Mouse (Mus musculus) heart, embryonic 15.5 days (tissue): ENCODE data around the gene Olfr1281. TPM values are rescaled to one million over a fixed set of nuclear protein-coding genes. Genes with fewer than 3 reads are reported as not detected.
"Not testable (repeated sequence)": the region's sequence is repeated elsewhere in the genome, so short reads cannot be mapped to it uniquely, and the experiment has no call there.

Source experiments
- ATAC-seq: fragments of 200-750 bp; cut with Nextera tagmentation; replicated peaks from 2 replicates; pipeline ENCODE4 v1.8.0; 2017; ENCODE audit warnings: low read depth, moderate TSS enrichment; ENCODE audit not compliant: insufficient number of reproducible peaks, insufficient read depth, low FRiP score
- H3K27ac ChIP-seq: fragments of 300-500 bp; sonication (generic); 2 replicates; pipeline ENCODE4 v1.5.1; 2015; ENCODE audit warnings: mild to moderate bottlenecking, inconsistent platforms
- H3K27me3 ChIP-seq: fragments of 300-500 bp; sonication (generic); 2 replicates; pipeline ENCODE4 v1.6.1; 2015; ENCODE audit warnings: inconsistent platforms
- H3K36me3 ChIP-seq: fragments of 300-500 bp; sonication (generic); 2 replicates; pipeline ENCODE4 v1.6.1; 2015; ENCODE audit warnings: mild to moderate bottlenecking, inconsistent platforms
- H3K4me1 ChIP-seq: fragments of 300-500 bp; sonication (generic); replicated peaks from 2 replicates; pipeline ENCODE4 v1.6.1; 2015; ENCODE audit warnings: inconsistent platforms
- H3K4me2 ChIP-seq: fragments of 300-500 bp; sonication (generic); 2 replicates; pipeline ENCODE4 v1.6.1; 2015; ENCODE audit warnings: inconsistent platforms, mild to moderate bottlenecking, moderate library complexity
- H3K4me3 ChIP-seq: fragments of 300-500 bp; sonication (generic); 2 replicates; pipeline ENCODE4 v1.5.1; 2015; ENCODE audit warnings: mild to moderate bottlenecking, inconsistent platforms
- H3K9ac ChIP-seq: fragments of 300-500 bp; sonication (generic); 2 replicates; pipeline ENCODE4 v1.6.1; 2015; ENCODE audit warnings: mild to moderate bottlenecking, inconsistent platforms
- H3K9me3 ChIP-seq: fragments of 300-500 bp; sonication (generic); replicated peaks from 2 replicates; pipeline ENCODE4 v1.6.1; 2016; ENCODE audit warnings: inconsistent platforms
- WGBS: fragments of 180-500 bp; shearing (Covaris S2); methylation state at CpG from one replicate; pipeline ENCODE4 v1.1.7; 2015; ENCODE audit warnings: mixed read lengths; 5-methylcytosine and 5-hydroxymethylcytosine counted together
- polyA plus RNA-seq: library from polyadenylated mRNA; unstranded; fragments of >200 nt; fragmentation: Nextera tagmentation; extraction: Ambion mirVana; gene quantifications from 2 replicates; pipeline ENCODE4 v1.2.1, GENCODE M21; 2015

Olfr1281 gene
- not detected in 2 replicates for polyA plus RNA-seq

DNA sequence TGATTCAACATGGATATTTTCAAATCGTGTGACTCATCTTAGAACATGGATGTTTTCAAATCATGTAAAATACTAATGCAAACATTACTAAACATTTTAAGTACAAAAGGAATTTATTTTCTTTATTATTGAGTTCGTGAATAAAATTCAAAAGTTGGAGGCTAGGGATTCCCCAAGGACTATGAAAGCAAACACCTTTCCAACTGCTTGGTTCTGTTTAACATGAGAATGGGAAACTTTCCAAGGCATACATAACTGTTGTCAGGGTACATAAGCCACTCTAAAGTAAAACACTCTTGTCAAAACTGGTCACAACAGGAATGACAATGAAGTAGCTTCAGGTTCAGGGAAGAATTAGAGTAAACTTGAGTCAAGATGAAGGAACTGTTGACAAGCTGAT lies at the start of gene Olfr1281:
TSS of gene Olfr1281 (plus strand) at position 301 of the 400 bp plus-strand sequence.
- no peaks in the 10 kb centered on the region for H3K9me3 ChIP-seq
- no peaks in the 10 kb centered on the region for H3K27me3 ChIP-seq
- no peaks in the 10 kb centered on the region for H3K4me1 ChIP-seq
- ATAC-seq: no peak
- H3K27ac ChIP-seq: no peak within 1 kb of the TSS
- WGBS: 60% methylated on average over 2 of the region's 2 CpGs
- no peaks in the 10 kb centered on the region for H3K36me3 ChIP-seq
- no peak within 1 kb of the TSS for H3K4me2 ChIP-seq
- H3K4me3 ChIP-seq: no peak within 1 kb of the TSS
- no peak within 1 kb of the TSS for H3K9ac ChIP-seq

DNA sequence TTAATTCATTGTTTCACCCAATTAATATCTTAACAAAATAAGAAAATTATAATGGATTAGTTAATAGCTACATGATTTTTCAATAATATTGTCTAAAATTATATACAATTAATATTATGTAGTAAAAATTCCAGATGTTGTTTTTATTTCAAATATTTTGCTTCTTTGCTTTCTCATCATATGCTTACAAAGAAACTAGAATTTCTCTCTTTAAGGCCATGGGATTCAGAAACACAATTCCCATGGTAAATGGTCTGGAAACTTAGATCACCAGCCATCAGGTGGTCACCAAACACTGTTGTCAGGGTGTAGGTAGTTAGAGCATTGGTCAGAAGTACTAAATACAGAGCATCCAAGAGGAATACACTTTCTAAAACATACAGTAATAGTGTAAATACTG lies 36.5 kb upstream of the Olfr1281 start, which contains the start of gene Olfr1278:
TSS of gene Olfr1278 (plus strand) at position 301 of the 400 bp plus-strand sequence.
- H3K27ac ChIP-seq: no peak within 1 kb of the TSS
- no peaks in the 10 kb centered on the region for H3K36me3 ChIP-seq
- H3K27me3 ChIP-seq: no peaks in the 10 kb centered on the region
- no peaks in the 10 kb centered on the region for H3K4me1 ChIP-seq
- no peak for ATAC-seq
- no peak within 1 kb of the TSS for H3K4me3 ChIP-seq
- no peaks in the 10 kb centered on the region for H3K9me3 ChIP-seq
- no peak within 1 kb of the TSS for H3K4me2 ChIP-seq
- H3K9ac ChIP-seq: no peak within 1 kb of the TSS

GRCm38 (mm10) chr2:111298541-111298940 lies 27.8 kb upstream of the Olfr1281 start:
- H3K4me1 ChIP-seq: no peaks in the 10 kb centered on the region
- H3K9ac ChIP-seq: no peak overlapping the region
- ATAC-seq: no peak
- no peak overlapping the region for H3K27ac ChIP-seq
- no peak overlapping the region for H3K4me2 ChIP-seq
- no peak overlapping the region for H3K4me3 ChIP-seq
- no peaks in the 10 kb centered on the region for H3K27me3 ChIP-seq
- H3K9me3 ChIP-seq: no peaks in the 10 kb centered on the region
- no peaks in the 10 kb centered on the region for H3K36me3 ChIP-seq

DNA sequence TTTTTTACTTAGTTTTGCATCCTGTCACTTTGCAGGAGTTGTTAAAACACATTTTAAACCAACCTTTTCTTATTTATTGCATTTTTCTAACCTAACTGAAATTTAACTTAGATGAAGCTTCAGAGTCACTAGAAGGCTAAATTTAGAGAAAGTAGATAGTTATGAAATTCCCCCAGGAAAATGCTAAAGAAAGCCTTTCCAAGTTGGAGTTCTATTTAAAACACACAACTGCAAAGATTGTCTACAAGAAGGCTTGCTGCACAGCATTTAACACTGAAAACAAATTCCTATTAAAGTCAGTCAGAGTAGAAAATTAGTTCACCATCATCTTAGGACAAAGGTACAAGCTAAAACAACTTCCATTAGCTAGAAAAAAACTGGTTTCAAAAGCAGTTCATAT lies 25.9 kb upstream of the Olfr1281 start, which contains the start of gene Olfr1279:
TSS of gene Olfr1279 (plus strand) at position 262 of the 400 bp plus-strand sequence.
- Histone ChIP-seq H3K4me1 (no peaks in the 10 kb centered on the region), H3K4me3 (no peak within 1 kb of the TSS), H3K27ac (no peak within 1 kb of the TSS), H3K27me3 (no peaks in the 10 kb centered on the region), H3K9ac (no peak within 1 kb of the TSS), H3K36me3 (no peaks in the 10 kb centered on the region), H3K4me2 (no peak within 1 kb of the TSS), H3K9me3 (no peaks in the 10 kb centered on the region)
- no peak for ATAC-seq

GRCm38 (mm10) chr2:111313717-111314116 lies 12.6 kb upstream of the Olfr1281 start, which contains the start of gene Olfr1280:
Olfr1280 (plus strand) TSS chr2:111314017.
- no peak for ATAC-seq
- Histone ChIP-seq H3K27ac (no peak within 1 kb of the TSS), H3K27me3 (no peaks in the 10 kb centered on the region), H3K4me1 (no peaks in the 10 kb centered on the region), H3K4me3 (no peak within 1 kb of the TSS), H3K36me3 (no peaks in the 10 kb centered on the region), H3K9ac (no peak within 1 kb of the TSS), H3K9me3 (no peaks in the 10 kb centered on the region), H3K4me2 (no peak within 1 kb of the TSS)

- not testable (repeated sequence) for H3K9ac ChIP-seq, ATAC-seq, H3K36me3 ChIP-seq, H3K4me1 ChIP-seq, H3K4me2 ChIP-seq, H3K9me3 ChIP-seq, H3K4me3 ChIP-seq, H3K27ac ChIP-seq, H3K27me3 ChIP-seq
- 77% methylated on average over 5 of the region's 5 CpGs for WGBS
These were observed 7.4 kb downstream of the Olfr1281 start for GRCm38 (mm10) chr2:111333721-111334120.

DNA sequence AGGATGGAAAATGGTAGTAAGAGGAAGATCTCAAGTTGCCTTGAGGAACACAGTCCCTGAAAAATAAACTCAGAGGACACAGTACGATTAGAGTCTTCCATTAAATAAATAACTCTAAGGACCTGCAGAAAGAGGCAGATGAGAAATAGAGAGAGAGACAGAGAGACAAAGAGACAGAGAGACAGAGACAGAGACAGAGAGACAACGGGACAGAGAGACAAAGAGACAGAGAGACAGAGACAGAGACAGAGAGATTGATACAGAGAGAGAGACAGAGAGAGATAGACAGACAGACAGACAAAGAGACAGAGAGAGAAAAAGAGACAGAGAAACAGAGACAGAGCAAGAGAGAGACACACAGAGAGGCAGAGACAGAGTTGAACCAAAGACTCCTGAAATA lies 9.7 kb downstream of the Olfr1281 start, which contains the start of gene Olfr1282:
TSS of gene Olfr1282 (minus strand) at position 101 of the 400 bp plus-strand sequence.
- Histone ChIP-seq H3K27me3 (no peaks in the 10 kb centered on the region), H3K36me3 (no peaks in the 10 kb centered on the region), H3K9me3 (no peaks in the 10 kb centered on the region), H3K27ac (no peak within 1 kb of the TSS), H3K9ac (no peak within 1 kb of the TSS), H3K4me2 (no peak within 1 kb of the TSS), H3K4me3 (no peak within 1 kb of the TSS), H3K4me1 (no peaks in the 10 kb centered on the region)
- WGBS: 52% methylated on average over 2 of the region's 2 CpGs
- no peak for ATAC-seq

DNA sequence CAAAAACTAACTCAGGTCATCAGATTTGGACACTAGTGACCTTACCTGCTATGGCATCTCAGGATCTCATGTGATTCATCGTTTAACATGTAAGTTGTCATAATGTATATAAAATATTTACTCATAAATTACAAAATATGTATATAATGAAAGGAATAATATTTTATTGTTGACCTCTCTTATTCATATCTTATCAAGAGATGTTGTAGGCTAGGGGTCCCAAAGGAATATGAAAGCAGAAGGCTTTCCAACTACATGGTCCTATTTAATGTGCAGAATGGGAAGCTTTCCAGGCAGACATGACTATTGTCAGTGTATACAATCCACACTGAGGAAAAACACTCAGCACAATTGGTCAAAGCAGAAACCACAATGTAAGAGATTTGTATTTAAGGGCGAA lies 40.2 kb downstream of the Olfr1281 start, which contains the start of gene Olfr1283:
TSS of gene Olfr1283 (plus strand) at position 301 of the 400 bp plus-strand sequence.
- Histone ChIP-seq H3K4me2 (no peak within 1 kb of the TSS), H3K27me3 (no peaks in the 10 kb centered on the region), H3K4me3 (no peak within 1 kb of the TSS), H3K9ac (no peak within 1 kb of the TSS), H3K9me3 (no peaks in the 10 kb centered on the region), H3K27ac (no peak within 1 kb of the TSS), H3K36me3 (no peaks in the 10 kb centered on the region), H3K4me1 (no peaks in the 10 kb centered on the region)
- 59% methylated on average over 2 of the region's 2 CpGs for WGBS
- ATAC-seq: no peak

GRCm38 (mm10) chr2:111375222-111375621 lies 48.9 kb downstream of the Olfr1281 start, which contains the start of gene Olfr1284:
Olfr1284 (plus strand) TSS chr2:111375522.
- Histone ChIP-seq H3K27me3 (no peaks in the 10 kb centered on the region), H3K4me3 (no peak within 1 kb of the TSS), H3K4me1 (no peaks in the 10 kb centered on the region), H3K4me2 (no peak within 1 kb of the TSS), H3K27ac (no peak within 1 kb of the TSS), H3K36me3 (no peaks in the 10 kb centered on the region), H3K9ac (no peak within 1 kb of the TSS), H3K9me3 (no peaks in the 10 kb centered on the region)
- no peak for ATAC-seq
- 73% methylated on average over 1 of the region's 1 CpGs for WGBS

Other genes with a start within 250 kb of the Olfr1281 start
- gene Gm13941, start 220.5 kb upstream of the Olfr1281 start, polyA plus RNA-seq: not detected in 2 replicates
- gene Gm15130, start 173.6 kb upstream of the Olfr1281 start, polyA plus RNA-seq: not detected in 2 replicates
- gene 4930430A15Rik, start 96.9 kb upstream of the Olfr1281 start, polyA plus RNA-seq: not detected in 2 replicates
- gene Olfr1275, start 91.2 kb upstream of the Olfr1281 start, polyA plus RNA-seq: not detected in 2 replicates
- not detected in 2 replicates for gene Olfr1276, start 72.0 kb upstream of the Olfr1281 start, polyA plus RNA-seq
- not detected in 2 replicates for gene Olfr1277, start 52.4 kb upstream of the Olfr1281 start, polyA plus RNA-seq
- gene Olfr1278, start 36.4 kb upstream of the Olfr1281 start, polyA plus RNA-seq: not detected in 2 replicates
- not detected in 2 replicates for gene Olfr1279, start 25.9 kb upstream of the Olfr1281 start, polyA plus RNA-seq
- gene Olfr1280, start 12.5 kb upstream of the Olfr1281 start, polyA plus RNA-seq: not detected in 2 replicates
- not detected in 2 replicates for gene Olfr1282, start 9.6 kb downstream of the Olfr1281 start, polyA plus RNA-seq
- gene Olfr1283, start 40.3 kb downstream of the Olfr1281 start, polyA plus RNA-seq: not detected in 2 replicates
- not detected in 2 replicates for gene Olfr1284, start 49.0 kb downstream of the Olfr1281 start, polyA plus RNA-seq
- gene Olfr1286, start 96.6 kb downstream of the Olfr1281 start, polyA plus RNA-seq: not detected in 2 replicates
- gene Olfr1287, start 122.6 kb downstream of the Olfr1281 start, polyA plus RNA-seq: not detected in 2 replicates
- not detected in 2 replicates for gene Olfr1288, start 147.6 kb downstream of the Olfr1281 start, polyA plus RNA-seq
- gene Olfr1289, start 154.3 kb downstream of the Olfr1281 start, polyA plus RNA-seq: not detected in 2 replicates
- gene Olfr1290, start 167.3 kb downstream of the Olfr1281 start, polyA plus RNA-seq: not detected in 2 replicates
- not detected in 2 replicates for gene Olfr1291-ps1, start 170.7 kb downstream of the Olfr1281 start, polyA plus RNA-seq
- not detected in 2 replicates for gene Olfr1293-ps, start 198.7 kb downstream of the Olfr1281 start, polyA plus RNA-seq
- gene Olfr1294, start 213.8 kb downstream of the Olfr1281 start, polyA plus RNA-seq: not detected in 2 replicates
- gene Olfr1295, start 243.2 kb downstream of the Olfr1281 start, polyA plus RNA-seq: not detected in 2 replicates